Mouse (Mus musculus) megakaryocyte, embryonic 14.5 days (primary cell): Measurements from ENCODE around the gene Glo1.

Experiments used
- FLI1 ChIP-seq: IDR thresholded peaks from 2 replicates; pipeline ENCODE4 v1.6.1; 2012; ENCODE audit warnings: low read length, inconsistent platforms, mixed read lengths
- GATA1 ChIP-seq: IDR thresholded peaks from 3 replicates; pipeline ENCODE4 v1.6.1; 2012; ENCODE audit warnings: mixed read lengths, low read length, inconsistent platforms, borderline replicate concordance

DNA sequence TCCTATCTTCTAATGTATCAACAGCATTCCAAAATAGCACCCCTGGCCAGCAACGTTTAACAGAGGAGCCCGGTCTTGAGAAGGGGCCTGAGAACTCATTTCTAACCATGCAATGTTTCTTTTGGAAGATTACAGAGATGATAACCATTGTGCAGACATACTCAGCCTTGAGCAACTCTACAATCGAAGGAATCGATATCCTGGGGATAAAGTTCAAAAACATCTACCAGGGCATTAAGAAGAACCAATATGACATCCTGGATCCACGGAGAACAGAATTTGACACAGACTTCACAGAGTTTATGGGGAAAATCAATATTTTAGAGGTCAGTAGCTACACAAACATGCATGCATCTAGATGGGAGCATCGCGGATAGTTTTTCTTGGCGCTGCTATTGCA, 36.5 kb upstream of the Glo1 start:
- no peak for TF ChIP-seq GATA1
- no peak for TF ChIP-seq FLI1
